Mouse (Mus musculus): ENCODE measurements around the gene Irf4. TPM values are rescaled to one million over a fixed set of nuclear protein-coding genes. Genes with fewer than 3 reads are reported as not detected.

The Irf4 gene
- polyA plus RNA-seq, 1 experiment from 2014 or later = 0.15 TPM

GRCm38 (mm10) chr13:30742411-30742970 is 6.5 kb upstream of the Irf4 start:
- ATAC-seq (ENCODE audit: insufficient number of reproducible peaks, insufficient read depth, low FRiP score, low TSS enrichment, low read depth) = no peak
- no peak overlapping the region for H3K9ac ChIP-seq
- no peak overlapping the region for H3K4me2 ChIP-seq
- no peaks in the 10 kb centered on the region for H3K36me3 ChIP-seq
- no peak overlapping the region for H3K4me3 ChIP-seq
- H3K27me3 ChIP-seq = peaks cover 16% of the 10 kb centered on the region
- 76% methylated on average over 6 of the region's 6 CpGs for WGBS
- no peaks in the 10 kb centered on the region for H3K4me1 ChIP-seq
- no peak overlapping the region for H3K27ac ChIP-seq
- no peaks in the 10 kb centered on the region for H3K9me3 ChIP-seq

GRCm38 (mm10) chr13:30745121-30745520 is 3.9 kb upstream of the Irf4 start:
- WGBS = 77% methylated on average over 7 of the region's 7 CpGs
- no peak overlapping the region for H3K4me2 ChIP-seq
- H3K27me3 ChIP-seq = peaks cover 42% of the 10 kb centered on the region
- H3K9me3 ChIP-seq = no peaks in the 10 kb centered on the region
- peaks cover 16% of the 10 kb centered on the region for H3K4me1 ChIP-seq
- H3K4me3 ChIP-seq = no peak overlapping the region
- H3K9ac ChIP-seq = no peak overlapping the region
- no peak overlapping the region for H3K27ac ChIP-seq
- no peaks in the 10 kb centered on the region for H3K36me3 ChIP-seq
- no peak for ATAC-seq (ENCODE audit: insufficient number of reproducible peaks, insufficient read depth, low FRiP score, low TSS enrichment, low read depth)

DNA sequence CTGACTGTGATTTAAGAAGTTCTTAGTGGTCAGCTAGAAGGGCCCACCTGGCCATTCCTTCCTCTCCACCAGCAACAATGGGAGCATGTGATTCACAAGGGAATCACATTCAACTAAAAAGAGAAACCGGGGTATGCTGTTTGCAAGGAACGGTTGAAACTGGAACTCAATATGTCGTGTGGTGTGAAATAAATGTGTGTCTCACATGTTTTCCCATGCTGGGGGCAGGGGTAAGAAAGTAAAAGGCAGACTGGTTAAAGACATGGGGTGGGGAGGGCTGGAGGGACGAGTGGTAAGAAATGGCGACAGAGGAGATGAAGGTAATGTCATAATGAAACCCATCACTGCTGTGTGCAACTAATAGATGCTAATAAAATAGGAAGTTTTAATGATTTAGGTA is 2.0 kb upstream of the Irf4 start:
- peaks cover 62% of the 10 kb centered on the region for H3K27me3 ChIP-seq
- peaks cover 24% of the 10 kb centered on the region for H3K4me1 ChIP-seq
- H3K9ac ChIP-seq = no peak overlapping the region
- ATAC-seq (ENCODE audit: insufficient number of reproducible peaks, insufficient read depth, low FRiP score, low TSS enrichment, low read depth) = no peak
- no peaks in the 10 kb centered on the region for H3K9me3 ChIP-seq
- H3K27ac ChIP-seq = no peak overlapping the region
- WGBS = 66% methylated on average over 5 of the region's 5 CpGs
- H3K4me3 ChIP-seq = no peak overlapping the region
- H3K4me2 ChIP-seq = no peak overlapping the region
- H3K36me3 ChIP-seq = no peaks in the 10 kb centered on the region

DNA sequence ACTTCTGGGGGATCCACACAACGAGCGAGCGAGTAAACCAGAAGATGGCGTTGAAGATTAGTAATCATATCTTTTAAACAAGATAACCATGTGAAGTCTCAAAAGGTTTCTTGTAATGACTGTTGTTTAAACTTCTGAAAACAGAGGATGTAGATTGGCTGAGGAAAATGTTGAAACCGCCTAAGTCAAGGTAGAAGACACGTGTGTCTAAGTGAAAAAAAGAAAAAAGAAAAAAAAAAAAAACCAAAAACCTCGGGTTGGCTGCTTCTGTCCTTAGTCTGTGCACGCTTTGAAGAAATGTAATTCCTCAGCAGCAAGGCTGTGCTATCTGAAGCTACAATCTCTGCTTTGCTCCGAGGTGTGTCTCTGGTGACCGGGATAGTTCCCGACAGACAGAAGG is 1.5 kb upstream of the Irf4 start:
- Histone ChIP-seq H3K4me2 (no peak overlapping the region), H3K4me3 (no peak overlapping the region), H3K9ac (no peak overlapping the region), H3K36me3 (no peaks in the 10 kb centered on the region), H3K9me3 (no peaks in the 10 kb centered on the region), H3K4me1 (peaks cover 24% of the 10 kb centered on the region), H3K27me3 (peaks cover 65% of the 10 kb centered on the region), H3K27ac (no peak overlapping the region)
- 56% methylated on average over 11 of the region's 11 CpGs for WGBS
- no peak for ATAC-seq (ENCODE audit: insufficient number of reproducible peaks, insufficient read depth, low FRiP score, low TSS enrichment, low read depth)

GRCm38 (mm10) chr13:30748321-30748720 is 705 bp upstream of the Irf4 start:
- Histone ChIP-seq H3K4me1 (peaks cover 24% of the 10 kb centered on the region), H3K9me3 (no peaks in the 10 kb centered on the region), H3K9ac (no peak overlapping the region), H3K27me3 (peaks cover 74% of the 10 kb centered on the region), H3K27ac (no peak overlapping the region), H3K4me3 (no peak overlapping the region), H3K4me2 (peak overlapping the region; percentile 71; the same call in 1 of the 2 replicates), H3K36me3 (no peaks in the 10 kb centered on the region)
- WGBS = 56% methylated on average over 11 of the region's 11 CpGs
- no peak for ATAC-seq (ENCODE audit: insufficient number of reproducible peaks, insufficient read depth, low FRiP score, low TSS enrichment, low read depth)

- no peak for ATAC-seq (ENCODE audit: insufficient number of reproducible peaks, insufficient read depth, low FRiP score, low TSS enrichment, low read depth)
- no peaks in the 10 kb centered on the region for H3K36me3 ChIP-seq
- WGBS = 7% methylated on average over 11 of the region's 11 CpGs
- H3K27me3 ChIP-seq = peaks cover 74% of the 10 kb centered on the region
- H3K9me3 ChIP-seq = no peaks in the 10 kb centered on the region
- H3K4me1 ChIP-seq = peaks cover 24% of the 10 kb centered on the region
- H3K4me2 ChIP-seq = peak overlapping the region; percentile 71
- H3K4me3 ChIP-seq = peak overlapping the region; percentile 42
- H3K9ac ChIP-seq = no peak overlapping the region
- H3K27ac ChIP-seq = no peak overlapping the region
Measured at GRCm38 (mm10) chr13:30749557-30750141, 623 bp downstream of the Irf4 start.

DNA sequence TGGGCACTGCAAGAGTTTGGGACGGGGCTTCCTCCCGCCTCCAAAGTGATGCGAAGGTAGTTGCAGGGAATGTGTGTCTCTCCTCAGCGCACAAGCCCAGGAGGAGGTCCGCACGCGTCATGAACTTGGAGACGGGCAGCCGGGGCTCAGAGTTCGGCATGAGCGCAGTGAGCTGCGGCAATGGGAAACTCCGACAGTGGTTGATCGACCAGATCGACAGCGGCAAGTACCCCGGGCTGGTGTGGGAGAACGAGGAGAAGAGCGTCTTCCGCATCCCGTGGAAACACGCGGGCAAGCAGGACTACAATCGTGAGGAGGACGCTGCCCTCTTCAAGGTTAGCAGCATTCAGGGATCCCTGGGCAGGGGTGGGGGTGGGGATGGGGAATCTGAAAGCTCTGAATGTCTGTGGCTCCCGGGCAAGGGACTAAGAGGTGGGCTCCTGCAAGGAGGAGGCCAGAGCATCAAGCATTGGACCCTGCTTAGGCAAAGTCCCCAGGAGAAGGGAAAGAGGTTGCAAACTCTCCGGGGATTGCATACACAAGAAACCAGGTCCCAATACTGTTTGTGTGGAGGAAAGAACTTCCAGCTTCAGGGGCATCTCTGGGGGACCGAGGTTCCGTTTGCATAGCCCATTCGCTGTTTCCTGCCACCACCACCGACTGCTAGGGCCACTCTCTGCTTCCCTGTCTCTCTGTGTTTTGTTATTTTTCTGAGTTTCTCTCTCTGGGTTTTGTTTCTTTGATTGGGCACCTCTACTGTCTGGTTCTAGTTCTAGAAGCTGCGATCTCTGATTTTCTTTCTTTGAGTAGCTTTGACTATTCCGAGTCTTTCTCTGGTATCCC is 1.7 kb downstream of the Irf4 start:
- H3K4me1 ChIP-seq = peaks cover 24% of the 10 kb centered on the region
- peak overlapping the region; percentile 27; the same call in 1 of the 2 replicates for H3K9ac ChIP-seq
- peak overlapping the region; percentile 40 for H3K4me3 ChIP-seq
- H3K27ac ChIP-seq = no peak overlapping the region
- H3K4me2 ChIP-seq = peak overlapping the region; percentile 71
- WGBS = 3% methylated on average over 33 of the region's 33 CpGs
- H3K36me3 ChIP-seq = no peaks in the 10 kb centered on the region
- no peaks in the 10 kb centered on the region for H3K9me3 ChIP-seq
- ATAC-seq (ENCODE audit: insufficient number of reproducible peaks, insufficient read depth, low FRiP score, low TSS enrichment, low read depth) = no peak
- H3K27me3 ChIP-seq = peaks cover 74% of the 10 kb centered on the region

DNA sequence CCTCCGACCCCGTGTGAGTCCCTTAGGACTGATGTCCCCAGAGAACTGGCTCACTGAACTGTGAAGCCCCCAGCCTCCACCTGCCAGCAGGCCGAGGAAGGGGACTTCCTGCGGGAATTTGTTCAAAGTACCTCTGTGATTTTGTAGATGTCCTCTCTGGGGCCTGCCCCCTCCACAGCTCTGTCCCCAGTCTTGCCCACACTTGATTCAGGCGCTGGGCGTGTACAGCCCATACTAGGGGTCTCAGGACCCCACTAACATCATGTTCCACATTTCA is 2.2 kb downstream of the Irf4 start:
- H3K9ac ChIP-seq = no peak overlapping the region
- H3K36me3 ChIP-seq = no peaks in the 10 kb centered on the region
- no peak for ATAC-seq (ENCODE audit: insufficient number of reproducible peaks, insufficient read depth, low FRiP score, low TSS enrichment, low read depth)
- H3K4me1 ChIP-seq = peaks cover 24% of the 10 kb centered on the region
- no peaks in the 10 kb centered on the region for H3K9me3 ChIP-seq
- peaks cover 69% of the 10 kb centered on the region for H3K27me3 ChIP-seq
- WGBS = 24% methylated on average over 6 of the region's 6 CpGs
- no peak overlapping the region for H3K27ac ChIP-seq
- no peak overlapping the region for H3K4me3 ChIP-seq
- no peak overlapping the region for H3K4me2 ChIP-seq

DNA sequence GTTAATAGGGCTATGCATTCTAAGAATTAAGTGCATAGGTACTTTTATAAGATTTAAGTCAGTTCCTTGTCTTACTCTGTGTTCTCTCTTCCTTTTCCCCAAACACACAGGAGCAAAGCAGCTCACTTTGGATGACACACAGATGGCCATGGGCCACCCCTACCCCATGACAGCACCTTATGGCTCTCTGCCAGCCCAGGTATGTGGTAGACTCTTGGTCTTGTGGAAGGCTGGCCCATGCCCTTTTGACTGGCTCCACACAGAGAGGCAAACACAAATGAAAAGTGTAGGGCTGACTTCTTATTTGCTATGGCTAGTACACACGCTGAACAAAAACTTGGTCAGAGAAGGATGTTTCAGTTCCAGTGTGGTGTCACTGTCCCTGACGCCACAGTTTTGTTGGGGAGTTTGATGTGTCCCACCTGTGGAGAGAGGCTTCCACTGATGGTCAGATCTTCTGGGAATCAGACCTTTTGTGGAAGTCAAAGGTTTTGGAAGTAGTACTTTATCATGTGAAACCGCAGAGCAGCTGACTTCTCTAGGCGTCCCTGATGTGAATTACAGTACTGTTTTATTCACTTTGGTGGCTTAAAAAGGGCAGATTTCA is 3.7 kb downstream of the Irf4 start:
- H3K27me3 ChIP-seq = peaks cover 56% of the 10 kb centered on the region
- no peak overlapping the region for H3K9ac ChIP-seq
- no peak for ATAC-seq (ENCODE audit: insufficient number of reproducible peaks, insufficient read depth, low FRiP score, low TSS enrichment, low read depth)
- H3K4me2 ChIP-seq = no peak overlapping the region
- H3K9me3 ChIP-seq = no peaks in the 10 kb centered on the region
- H3K27ac ChIP-seq = no peak overlapping the region
- H3K4me3 ChIP-seq = no peak overlapping the region
- no peaks in the 10 kb centered on the region for H3K36me3 ChIP-seq
- peaks cover 24% of the 10 kb centered on the region for H3K4me1 ChIP-seq
- 83% methylated on average over 4 of the region's 4 CpGs for WGBS

GRCm38 (mm10) chr13:30753441-30753840 is 4.4 kb downstream of the Irf4 start:
- Histone ChIP-seq H3K4me3 (no peak overlapping the region), H3K27ac (no peak overlapping the region), H3K36me3 (no peaks in the 10 kb centered on the region), H3K4me1 (peaks cover 24% of the 10 kb centered on the region), H3K9me3 (no peaks in the 10 kb centered on the region), H3K4me2 (no peak overlapping the region), H3K27me3 (peaks cover 49% of the 10 kb centered on the region), H3K9ac (no peak overlapping the region)
- ATAC-seq (ENCODE audit: insufficient number of reproducible peaks, insufficient read depth, low FRiP score, low TSS enrichment, low read depth) = no peak
- WGBS = 83% methylated on average over 3 of the region's 3 CpGs

DNA sequence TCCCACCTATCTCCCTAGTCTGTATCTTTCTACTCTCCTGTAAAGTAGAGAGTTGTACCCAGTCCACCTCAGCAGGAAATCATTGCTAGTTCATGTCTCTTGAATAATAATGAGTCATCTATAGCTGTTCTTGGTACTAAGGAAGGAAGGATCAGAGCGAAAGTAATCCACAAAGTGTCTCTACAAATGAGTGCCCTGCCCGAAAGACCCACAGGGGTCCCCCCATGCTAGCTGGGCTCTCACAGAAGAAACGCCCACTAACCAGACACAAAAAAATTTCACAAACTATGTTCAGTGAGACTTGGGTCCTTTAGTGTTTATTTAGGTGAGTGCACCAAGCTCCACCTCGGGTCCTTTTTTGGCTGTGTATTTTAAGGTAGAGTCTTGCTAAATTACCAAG is 5.0 kb downstream of the Irf4 start:
- H3K4me1 ChIP-seq = peaks cover 18% of the 10 kb centered on the region
- ATAC-seq (ENCODE audit: insufficient number of reproducible peaks, insufficient read depth, low FRiP score, low TSS enrichment, low read depth) = no peak
- H3K4me2 ChIP-seq = no peak overlapping the region
- no peaks in the 10 kb centered on the region for H3K36me3 ChIP-seq
- H3K27me3 ChIP-seq = peaks cover 43% of the 10 kb centered on the region
- no peak overlapping the region for H3K4me3 ChIP-seq
- H3K9me3 ChIP-seq = no peaks in the 10 kb centered on the region
- WGBS = 83% methylated on average over 4 of the region's 4 CpGs
- no peak overlapping the region for H3K9ac ChIP-seq
- H3K27ac ChIP-seq = no peak overlapping the region

All from embryonic facial prominence, embryonic 13.5 days (tissue).